Mouse (Mus musculus): ENCODE measurements around the gene Crebl2. TPM values are rescaled to one million over a fixed set of nuclear protein-coding genes. Genes with fewer than 3 reads are reported as not detected.
A peak's percentile ranks its signal among the peaks of the same experiment; 100 is the strongest.

The Crebl2 gene
- polyA plus RNA-seq, 1 experiment from 2014 or later = 1.3 TPM

- Histone ChIP-seq H3K4me3 (ENCODE audit: low read depth, low read length) (no peak overlapping the region), H3K27me3 (ENCODE audit: control insufficient read depth, insufficient read depth, low read length) (no peaks in the 10 kb centered on the region), H3K9me3 (replicated peaks; ENCODE audit: control insufficient read depth, low read length) (no peaks in the 10 kb centered on the region), H3K27ac (ENCODE audit: low read depth, low read length) (no peak overlapping the region), H3K4me2 (no peak overlapping the region), H3K4me1 (ENCODE audit: control insufficient read depth, insufficient read depth, low read length) (no peaks in the 10 kb centered on the region), H3K36me3 (ENCODE audit: control insufficient read depth, insufficient read depth, low read length) (no peaks in the 10 kb centered on the region), H3K9ac (ENCODE audit: low read depth, low read length) (no peak overlapping the region)
- 82% methylated on average over 16 of the region's 16 CpGs for WGBS (ENCODE audit: insufficient replicate concordance)
- no peak for ATAC-seq (replicated peaks; ENCODE audit: insufficient number of reproducible peaks, low FRiP score, low TSS enrichment)
Observed at GRCm38 (mm10) chr6:134855926-134856325, 26.0 kb downstream of the Crebl2 start.

GRCm38 (mm10) chr6:134859021-134859420, 29.1 kb downstream of the Crebl2 start:
- H3K9ac ChIP-seq (ENCODE audit: low read depth, low read length) = no peak overlapping the region
- H3K36me3 ChIP-seq (ENCODE audit: control insufficient read depth, insufficient read depth, low read length) = no peaks in the 10 kb centered on the region
- no peak overlapping the region for H3K27ac ChIP-seq (ENCODE audit: low read depth, low read length)
- 84% methylated on average over 6 of the region's 6 CpGs for WGBS (ENCODE audit: insufficient replicate concordance)
- no peak overlapping the region for H3K4me3 ChIP-seq (ENCODE audit: low read depth, low read length)
- H3K9me3 ChIP-seq (replicated peaks; ENCODE audit: control insufficient read depth, low read length) = no peaks in the 10 kb centered on the region
- no peak for ATAC-seq (replicated peaks; ENCODE audit: insufficient number of reproducible peaks, low FRiP score, low TSS enrichment)
- no peaks in the 10 kb centered on the region for H3K4me1 ChIP-seq (ENCODE audit: control insufficient read depth, insufficient read depth, low read length)
- H3K27me3 ChIP-seq (ENCODE audit: control insufficient read depth, insufficient read depth, low read length) = no peaks in the 10 kb centered on the region
- H3K4me2 ChIP-seq = no peak overlapping the region

GRCm38 (mm10) chr6:134860275-134860674, 30.3 kb downstream of the Crebl2 start:
- H3K4me3 ChIP-seq (ENCODE audit: low read depth, low read length) = no peak overlapping the region
- no peak overlapping the region for H3K9ac ChIP-seq (ENCODE audit: low read depth, low read length)
- no peaks in the 10 kb centered on the region for H3K27me3 ChIP-seq (ENCODE audit: control insufficient read depth, insufficient read depth, low read length)
- WGBS (ENCODE audit: insufficient replicate concordance) = 48% methylated on average over 4 of the region's 4 CpGs
- no peak overlapping the region for H3K4me2 ChIP-seq
- no peaks in the 10 kb centered on the region for H3K36me3 ChIP-seq (ENCODE audit: control insufficient read depth, insufficient read depth, low read length)
- ATAC-seq (replicated peaks; ENCODE audit: insufficient number of reproducible peaks, low FRiP score, low TSS enrichment) = peak; percentile 19; the same call in 1 of the 2 replicates
- H3K9me3 ChIP-seq (replicated peaks; ENCODE audit: control insufficient read depth, low read length) = no peaks in the 10 kb centered on the region
- H3K4me1 ChIP-seq (ENCODE audit: control insufficient read depth, insufficient read depth, low read length) = no peaks in the 10 kb centered on the region
- no peak overlapping the region for H3K27ac ChIP-seq (ENCODE audit: low read depth, low read length)

GRCm38 (mm10) chr6:134861386-134861785, 31.4 kb downstream of the Crebl2 start:
- Histone ChIP-seq H3K9me3 (replicated peaks; ENCODE audit: control insufficient read depth, low read length) (no peaks in the 10 kb centered on the region), H3K4me1 (ENCODE audit: control insufficient read depth, insufficient read depth, low read length) (no peaks in the 10 kb centered on the region), H3K36me3 (ENCODE audit: control insufficient read depth, insufficient read depth, low read length) (no peaks in the 10 kb centered on the region), H3K4me2 (no peak overlapping the region), H3K27me3 (ENCODE audit: control insufficient read depth, insufficient read depth, low read length) (no peaks in the 10 kb centered on the region), H3K9ac (ENCODE audit: low read depth, low read length) (no peak overlapping the region), H3K4me3 (ENCODE audit: low read depth, low read length) (no peak overlapping the region), H3K27ac (ENCODE audit: low read depth, low read length) (no peak overlapping the region)
- no peak for ATAC-seq (replicated peaks; ENCODE audit: insufficient number of reproducible peaks, low FRiP score, low TSS enrichment)
- WGBS (ENCODE audit: insufficient replicate concordance) = 78% methylated on average over 12 of the region's 12 CpGs

GRCm38 (mm10) chr6:134862671-134863104, 32.7 kb downstream of the Crebl2 start:
- no peak overlapping the region for H3K27ac ChIP-seq (ENCODE audit: low read depth, low read length)
- no peak for ATAC-seq (replicated peaks; ENCODE audit: insufficient number of reproducible peaks, low FRiP score, low TSS enrichment)
- no peaks in the 10 kb centered on the region for H3K36me3 ChIP-seq (ENCODE audit: control insufficient read depth, insufficient read depth, low read length)
- no peaks in the 10 kb centered on the region for H3K4me1 ChIP-seq (ENCODE audit: control insufficient read depth, insufficient read depth, low read length)
- H3K27me3 ChIP-seq (ENCODE audit: control insufficient read depth, insufficient read depth, low read length) = no peaks in the 10 kb centered on the region
- no peaks in the 10 kb centered on the region for H3K9me3 ChIP-seq (replicated peaks; ENCODE audit: control insufficient read depth, low read length)
- H3K4me2 ChIP-seq = peak overlapping the region; percentile 47
- no peak overlapping the region for H3K9ac ChIP-seq (ENCODE audit: low read depth, low read length)
- WGBS (ENCODE audit: insufficient replicate concordance) = 57% methylated on average over 13 of the region's 13 CpGs
- no peak overlapping the region for H3K4me3 ChIP-seq (ENCODE audit: low read depth, low read length)

GRCm38 (mm10) chr6:134863146-134863545, 33.2 kb downstream of the Crebl2 start:
- WGBS (ENCODE audit: insufficient replicate concordance) = 5% methylated on average over 19 of the region's 19 CpGs
- Histone ChIP-seq H3K9me3 (replicated peaks; ENCODE audit: control insufficient read depth, low read length) (no peaks in the 10 kb centered on the region), H3K27me3 (ENCODE audit: control insufficient read depth, insufficient read depth, low read length) (no peaks in the 10 kb centered on the region), H3K4me2 (peak overlapping the region; percentile 47), H3K27ac (ENCODE audit: low read depth, low read length) (no peak overlapping the region), H3K4me3 (ENCODE audit: low read depth, low read length) (no peak overlapping the region), H3K9ac (ENCODE audit: low read depth, low read length) (no peak overlapping the region), H3K36me3 (ENCODE audit: control insufficient read depth, insufficient read depth, low read length) (no peaks in the 10 kb centered on the region), H3K4me1 (ENCODE audit: control insufficient read depth, insufficient read depth, low read length) (no peaks in the 10 kb centered on the region)
- ATAC-seq (replicated peaks; ENCODE audit: insufficient number of reproducible peaks, low FRiP score, low TSS enrichment) = no peak

GRCm38 (mm10) chr6:134866113-134866512, 36.2 kb downstream of the Crebl2 start:
- WGBS (ENCODE audit: insufficient replicate concordance) = 88% methylated on average over 7 of the region's 7 CpGs
- Histone ChIP-seq H3K4me1 (ENCODE audit: control insufficient read depth, insufficient read depth, low read length) (no peaks in the 10 kb centered on the region), H3K9ac (ENCODE audit: low read depth, low read length) (no peak overlapping the region), H3K9me3 (replicated peaks; ENCODE audit: control insufficient read depth, low read length) (no peaks in the 10 kb centered on the region), H3K27me3 (ENCODE audit: control insufficient read depth, insufficient read depth, low read length) (no peaks in the 10 kb centered on the region), H3K27ac (ENCODE audit: low read depth, low read length) (no peak overlapping the region), H3K36me3 (ENCODE audit: control insufficient read depth, insufficient read depth, low read length) (peaks cover 13% of the 10 kb centered on the region), H3K4me2 (no peak overlapping the region), H3K4me3 (ENCODE audit: low read depth, low read length) (no peak overlapping the region)
- ATAC-seq (replicated peaks; ENCODE audit: insufficient number of reproducible peaks, low FRiP score, low TSS enrichment) = no peak

- Histone ChIP-seq H3K36me3 (ENCODE audit: control insufficient read depth, insufficient read depth, low read length) (peaks cover 13% of the 10 kb centered on the region), H3K4me2 (no peak overlapping the region)
- 83% methylated on average over 3 of the region's 3 CpGs for WGBS (ENCODE audit: insufficient replicate concordance)
Observed at GRCm38 (mm10) chr6:134867325-134867724, 37.4 kb downstream of the Crebl2 start.

GRCm38 (mm10) chr6:134870209-134870742, 40.3 kb downstream of the Crebl2 start:
- 75% methylated on average over 12 of the region's 12 CpGs for WGBS (ENCODE audit: insufficient replicate concordance)
- no peak for ATAC-seq (replicated peaks; ENCODE audit: insufficient number of reproducible peaks, low FRiP score, low TSS enrichment)
- H3K4me3 ChIP-seq (ENCODE audit: low read depth, low read length) = no peak overlapping the region
- no peak overlapping the region for H3K27ac ChIP-seq (ENCODE audit: low read depth, low read length)
- no peak overlapping the region for H3K4me2 ChIP-seq
- no peaks in the 10 kb centered on the region for H3K4me1 ChIP-seq (ENCODE audit: control insufficient read depth, insufficient read depth, low read length)
- H3K9me3 ChIP-seq (replicated peaks; ENCODE audit: control insufficient read depth, low read length) = no peaks in the 10 kb centered on the region
- H3K36me3 ChIP-seq (ENCODE audit: control insufficient read depth, insufficient read depth, low read length) = peaks cover 13% of the 10 kb centered on the region
- H3K27me3 ChIP-seq (ENCODE audit: control insufficient read depth, insufficient read depth, low read length) = no peaks in the 10 kb centered on the region
- H3K9ac ChIP-seq (ENCODE audit: low read depth, low read length) = no peak overlapping the region

More at GRCm38 (mm10) chr6:134867325-134867724, 37.4 kb downstream of the Crebl2 start:
- no peak overlapping the region for H3K9ac ChIP-seq (ENCODE audit: low read depth, low read length)
- no peak for ATAC-seq (replicated peaks; ENCODE audit: insufficient number of reproducible peaks, low FRiP score, low TSS enrichment)
- H3K4me1 ChIP-seq (ENCODE audit: control insufficient read depth, insufficient read depth, low read length) = no peaks in the 10 kb centered on the region
- no peaks in the 10 kb centered on the region for H3K27me3 ChIP-seq (ENCODE audit: control insufficient read depth, insufficient read depth, low read length)
- H3K9me3 ChIP-seq (replicated peaks; ENCODE audit: control insufficient read depth, low read length) = no peaks in the 10 kb centered on the region
- H3K27ac ChIP-seq (ENCODE audit: low read depth, low read length) = no peak overlapping the region
- no peak overlapping the region for H3K4me3 ChIP-seq (ENCODE audit: low read depth, low read length)
